Mouse (Mus musculus) cerebellum, adult 9-10 months (tissue): ENCODE measurements around the gene Olfr98.
"Not testable (repeated sequence)": the region's sequence is repeated elsewhere in the genome, so short reads cannot be mapped to it uniquely, and the experiment has no call there.

Experiments used
- DNase-seq: peaks from one replicate; pipeline ENCODE4 v3.0.0; 2022

Gene Olfr98

DNA sequence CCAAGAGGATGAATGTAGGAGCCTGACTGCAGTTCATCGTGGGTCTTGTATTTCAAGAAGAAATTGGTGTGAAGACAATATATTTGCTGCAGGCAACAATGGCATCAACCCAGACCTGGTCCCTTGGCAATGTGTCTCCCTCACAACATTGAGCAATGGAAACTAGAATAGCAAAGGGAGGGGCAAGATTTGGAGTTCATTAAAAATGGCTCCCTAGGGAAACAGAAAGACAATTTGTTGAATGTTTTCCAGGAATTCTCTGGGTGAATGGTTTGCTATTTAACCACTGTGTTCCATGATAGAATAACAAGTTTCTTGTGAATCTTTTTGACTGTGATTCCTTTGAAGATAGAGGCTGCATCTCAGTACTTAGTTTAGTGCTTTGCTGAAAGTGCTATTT lies at the start of gene Olfr98:
Gene Olfr98, minus strand, starts transcription at position 124 of the 400 bp plus-strand sequence.
- DNase-seq, result no peak

DNA sequence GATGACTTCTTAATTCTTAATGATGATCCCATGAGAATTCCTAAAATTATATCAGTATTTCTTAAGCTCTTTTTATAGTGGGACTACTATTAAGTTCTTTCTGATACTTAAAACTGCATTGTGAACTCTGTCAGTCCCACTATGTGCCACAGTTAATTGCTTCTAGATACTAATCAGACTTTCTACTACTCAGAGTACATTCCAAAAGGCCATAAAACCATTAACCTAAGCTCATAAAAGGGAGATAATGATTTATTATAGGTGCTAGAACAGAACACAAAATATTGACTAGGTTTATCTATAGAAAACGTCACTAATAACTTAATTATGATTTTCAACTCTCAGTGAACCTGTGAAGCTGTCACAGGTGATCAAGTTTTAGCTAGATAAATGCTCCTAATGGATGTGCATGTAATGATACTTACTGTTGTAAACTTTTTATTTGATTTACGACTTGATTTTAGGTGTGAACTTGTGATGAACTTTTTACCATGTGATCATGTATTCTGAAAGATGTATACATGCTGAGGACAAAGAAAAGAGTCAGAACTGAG lies 46.7 kb upstream of the Olfr98 start:
- DNase-seq, result no peak

DNA sequence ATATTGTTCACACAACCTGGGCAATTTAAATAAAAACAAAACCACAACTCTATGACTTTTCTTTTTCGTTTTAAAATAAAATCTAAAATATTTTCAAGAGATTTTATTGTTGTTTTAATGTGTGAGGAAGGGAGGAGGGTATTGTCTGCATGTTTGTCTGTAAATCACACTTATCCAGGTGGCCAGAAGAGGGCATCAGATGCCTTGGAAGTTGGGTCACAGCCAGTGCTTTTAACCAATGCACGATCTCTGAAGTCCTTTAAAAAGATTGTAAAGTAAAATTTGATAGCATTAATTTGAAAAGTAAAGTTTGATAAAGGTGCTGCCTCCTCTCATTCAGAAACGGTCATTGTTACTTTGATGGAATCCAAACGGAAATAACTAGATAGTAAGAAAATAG lies 44.9 kb upstream of the Olfr98 start:
- no peak for DNase-seq

GRCm38 (mm10) chr17:37304213-37304612 lies 40.7 kb upstream of the Olfr98 start, which contains the start of gene Olfr101:
TSS of gene Olfr101 (minus strand) at chr17:37304313.
- no peak for DNase-seq

GRCm38 (mm10) chr17:37283360-37283759 lies 19.8 kb upstream of the Olfr98 start, which contains the start of gene Olfr99:
TSS of gene Olfr99 (minus strand) at chr17:37283460.
- DNase-seq, result no peak

DNA sequence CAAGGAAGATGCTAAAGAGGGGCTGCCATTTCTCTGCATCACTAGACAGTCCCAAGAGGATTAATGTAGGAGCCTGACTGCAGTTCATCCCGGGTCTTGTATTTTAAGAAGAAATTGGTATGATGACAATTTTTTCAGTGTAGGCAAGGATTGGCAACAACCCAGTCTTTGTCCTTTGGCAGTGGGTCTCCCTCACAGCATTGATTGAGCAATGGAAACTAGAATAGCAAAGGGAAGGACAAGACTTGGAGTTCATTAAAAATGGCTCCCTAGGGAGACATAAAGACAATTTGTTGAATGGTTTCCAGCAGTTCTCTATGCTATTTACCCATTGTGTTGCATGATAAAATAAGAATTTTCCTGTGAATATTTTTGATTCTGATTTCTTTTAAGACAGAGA lies 16.8 kb upstream of the Olfr98 start:
- no peak for DNase-seq

GRCm38 (mm10) chr17:37276573-37276972 lies 13.0 kb upstream of the Olfr98 start:
- no peak for DNase-seq

- DNase-seq, result no peak
Observed at GRCm38 (mm10) chr17:37275626-37276248, 12.2 kb upstream of the Olfr98 start.

- DNase-seq, result no peak
Observed at GRCm38 (mm10) chr17:37270702-37271092, 7.1 kb upstream of the Olfr98 start.

DNA sequence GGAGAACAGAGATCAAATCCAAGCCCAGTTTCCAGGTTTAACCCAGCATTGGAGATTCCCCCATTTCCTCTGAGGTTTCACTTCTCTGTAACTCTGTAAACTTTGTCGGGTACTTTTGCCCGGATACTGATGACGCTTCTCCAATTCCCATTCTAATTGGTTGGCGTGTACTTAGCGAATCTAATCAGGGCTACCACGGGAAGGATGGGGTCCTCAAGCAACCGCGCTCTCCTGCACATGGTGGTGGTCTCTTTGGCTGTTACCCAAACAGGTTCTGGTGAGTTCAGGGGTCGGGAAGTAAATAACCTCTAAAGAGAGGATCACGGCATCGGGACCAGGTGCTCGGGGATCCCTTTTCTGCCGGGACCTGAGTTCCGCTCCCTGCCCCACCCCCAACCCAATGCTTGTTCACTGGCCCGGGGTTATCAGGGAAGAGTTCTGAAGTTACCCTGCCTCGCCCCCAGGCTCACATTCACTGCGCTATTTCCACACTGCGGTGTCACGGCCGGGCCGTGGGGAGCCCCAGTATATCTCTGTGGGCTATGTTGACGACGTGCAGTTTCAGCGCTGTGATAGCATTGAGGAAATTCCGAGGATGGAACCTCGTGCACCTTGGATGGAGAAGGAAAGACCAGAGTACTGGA lies 6.6 kb upstream of the Olfr98 start, which contains the start of gene H2-M3:
Gene H2-M3, plus strand, starts transcription at position 163 of the 644 bp plus-strand sequence.
- DNase-seq, result peak; percentile 70

GRCm38 (mm10) chr17:37250544-37250943 lies 13.0 kb downstream of the Olfr98 start:
- no peak for DNase-seq

DNA sequence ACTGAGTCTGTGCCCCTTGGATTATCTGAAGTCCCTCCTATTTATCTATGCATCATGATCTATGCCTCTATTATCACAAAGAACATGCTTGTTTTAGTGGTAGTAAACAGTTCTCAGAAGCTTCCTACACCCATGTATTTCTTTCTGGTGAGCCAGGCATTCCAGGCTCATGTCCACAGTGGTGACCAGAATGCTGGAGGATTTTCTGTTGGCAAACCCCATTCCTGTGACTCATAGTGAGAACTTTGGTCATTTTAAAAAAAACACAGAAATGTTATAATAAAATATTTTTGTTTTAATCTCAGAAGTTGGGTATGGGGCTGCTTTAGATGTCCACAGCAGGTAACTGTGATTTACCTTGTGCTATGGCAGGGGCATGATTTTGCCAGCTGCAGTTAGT lies 14.1 kb downstream of the Olfr98 start:
- no peak for DNase-seq

GRCm38 (mm10) chr17:37246715-37247114 lies 16.8 kb downstream of the Olfr98 start:
- peak; percentile 11 for DNase-seq

DNA sequence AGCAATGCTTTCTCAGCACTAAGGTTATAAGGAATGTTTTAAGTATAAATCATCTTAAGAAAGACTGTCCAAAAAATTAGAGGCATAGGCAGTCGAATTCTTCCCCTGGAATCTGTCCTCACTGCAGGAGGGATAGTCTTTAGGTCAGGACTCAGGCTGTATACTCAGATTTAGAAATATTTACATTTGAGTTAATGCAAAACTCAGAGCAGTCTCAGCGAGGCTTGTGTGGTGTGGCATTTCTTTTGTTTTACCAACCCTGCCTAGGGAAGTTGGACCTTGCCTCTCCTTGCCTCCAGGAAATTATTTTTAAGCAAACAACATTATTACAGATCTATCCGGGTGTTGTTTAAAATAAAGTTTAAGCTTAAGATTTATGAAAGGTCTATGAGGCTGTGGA lies 21.4 kb downstream of the Olfr98 start:
- DNase-seq, result no peak

GRCm38 (mm10) chr17:37237230-37237629 lies 26.3 kb downstream of the Olfr98 start, which contains the start of gene Olfr97:
TSS of gene Olfr97 (minus strand) at chr17:37237330.
- not testable (repeated sequence) for DNase-seq

DNA sequence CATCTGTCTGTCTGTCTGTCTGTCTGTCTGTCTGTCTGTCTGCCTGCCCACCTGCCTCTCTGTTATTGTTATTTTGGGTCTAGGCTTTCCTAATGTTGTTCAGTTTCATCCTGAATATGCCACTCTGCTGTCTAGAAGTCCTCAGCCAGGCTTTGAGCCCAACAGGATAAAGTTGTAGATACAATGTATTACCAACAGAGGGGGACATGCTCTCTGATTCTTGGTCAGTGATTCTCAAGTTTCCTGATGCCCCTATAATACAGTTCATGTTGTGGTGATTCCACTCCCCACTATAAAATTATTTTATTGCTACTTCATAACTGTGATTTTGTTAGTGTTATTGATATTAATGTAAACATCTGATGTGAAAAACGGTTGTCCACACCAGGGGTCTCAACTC lies 41.7 kb downstream of the Olfr98 start:
- DNase-seq, result no peak

- DNase-seq, result no peak
Observed at GRCm38 (mm10) chr17:37219846-37220245, 43.7 kb downstream of the Olfr98 start, which contains the start of gene Olfr96. TSS of gene Olfr96 (plus strand) at chr17:37220146.

GRCm38 (mm10) chr17:37218486-37218885 lies 45.1 kb downstream of the Olfr98 start:
- no peak for DNase-seq

DNA sequence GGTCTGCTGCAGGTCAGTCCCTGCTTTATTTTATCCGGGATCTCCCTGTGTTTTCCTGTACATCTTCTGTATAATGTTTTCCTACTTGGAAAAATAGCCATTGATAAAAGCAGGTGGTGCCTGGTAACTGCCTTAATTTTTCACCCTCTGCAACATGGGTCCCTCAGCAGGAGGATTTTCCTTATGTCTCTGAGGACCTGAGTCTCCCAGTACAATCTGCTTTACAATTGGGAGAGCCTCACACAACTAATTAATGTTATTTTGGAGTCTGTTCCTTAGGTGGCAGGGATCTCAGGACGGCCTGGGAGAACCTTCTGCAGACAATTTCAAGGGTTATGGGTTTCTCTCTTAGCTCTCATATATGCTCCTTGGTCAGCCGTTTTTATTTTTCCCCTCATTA lies 50.5 kb downstream of the Olfr98 start, which contains the start of gene Olfr95:
Gene Olfr95, minus strand, starts transcription at position 101 of the 400 bp plus-strand sequence.
- no peak for DNase-seq
